Mouse (Mus musculus): ENCODE results near the gene Pgm2. TPM values are rescaled to one million over a fixed set of nuclear protein-coding genes. Genes with fewer than 3 reads are reported as not detected.

Pgm2 gene
- 12.8 and 13.2 TPM in 2 replicates for polyA plus RNA-seq (2014; fragmentation: Nextera tagmentation; extraction: Ambion mirVana)

GRCm38 (mm10) chr5:64092748-64093292 lies at the start of gene Pgm2:
Gene Pgm2 (plus strand): TSS chr5:64092950.
- Histone ChIP-seq H3K9ac (ENCODE audit: low read length) (peak within 1 kb of the TSS; percentile 88), H3K9me3 (ENCODE audit: control insufficient read depth, low read length) (no peaks in the 10 kb centered on the region), H3K4me2 (ENCODE audit: low read length) (peak within 1 kb of the TSS; percentile 93), H3K4me3 (ENCODE audit: control insufficient read depth in 1 of 2, insufficient read depth in 1 of 2, low read depth in 1 of 2, low read length in 2 of 2) (peak within 1 kb of the TSS; percentile 74 to 77), H3K27ac (replicated peaks in 1 of 2; ENCODE audit: control insufficient read depth in 1 of 2, insufficient read depth in 1 of 2, low read depth in 2 of 2, low read length in 2 of 2) (peak within 1 kb of the TSS; percentile 31 to 71), H3K36me3 (ENCODE audit: control insufficient read depth, insufficient read depth, low read length) (peaks cover 10% of the 10 kb centered on the region), H3K27me3 (ENCODE audit: control insufficient read depth, insufficient read depth, low read length) (no peaks in the 10 kb centered on the region), H3K4me1 (ENCODE audit: control insufficient read depth in 2 of 2, insufficient read depth in 2 of 2, low read length in 2 of 2) (peaks cover 6 to 18% of the 10 kb centered on the region in 2 experiments; a peak in 3 of 4 replicates)
- ATAC-seq (ENCODE audit: insufficient number of reproducible peaks, insufficient read depth, low FRiP score, low read depth): peak; percentile 87
- WGBS: under 1% methylated on average over 42 of the region's 43 CpGs

- Histone ChIP-seq H3K4me3 (ENCODE audit: control insufficient read depth in 1 of 2, insufficient read depth in 1 of 2, low read depth in 1 of 2, low read length in 2 of 2) (no peak overlapping the region), H3K9ac (ENCODE audit: low read length) (no peak overlapping the region), H3K4me1 (ENCODE audit: control insufficient read depth in 2 of 2, insufficient read depth in 2 of 2, low read length in 2 of 2) (peaks cover 7 to 10% of the 10 kb centered on the region in 2 experiments), H3K27ac (replicated peaks in 1 of 2; ENCODE audit: control insufficient read depth in 1 of 2, insufficient read depth in 1 of 2, low read depth in 2 of 2, low read length in 2 of 2) (no peak overlapping the region), H3K36me3 (ENCODE audit: control insufficient read depth, insufficient read depth, low read length) (no peaks in the 10 kb centered on the region), H3K9me3 (ENCODE audit: control insufficient read depth, low read length) (no peaks in the 10 kb centered on the region), H3K4me2 (ENCODE audit: low read length) (no peak overlapping the region), H3K27me3 (ENCODE audit: control insufficient read depth, insufficient read depth, low read length) (peaks cover 26% of the 10 kb centered on the region)
- WGBS: 63% methylated on average over 5 of the region's 5 CpGs
- ATAC-seq (ENCODE audit: insufficient number of reproducible peaks, insufficient read depth, low FRiP score, low read depth): no peak
Measured at GRCm38 (mm10) chr5:64043694-64044453, 48.9 kb upstream of the Pgm2 start.

GRCm38 (mm10) chr5:64044790-64045189 lies 48.0 kb upstream of the Pgm2 start:
- no peak overlapping the region for H3K9ac ChIP-seq (ENCODE audit: low read length)
- H3K9me3 ChIP-seq (ENCODE audit: control insufficient read depth, low read length): no peaks in the 10 kb centered on the region
- peaks cover 7 to 10% of the 10 kb centered on the region in 2 experiments for H3K4me1 ChIP-seq (ENCODE audit: control insufficient read depth in 2 of 2, insufficient read depth in 2 of 2, low read length in 2 of 2)
- peaks cover 30% of the 10 kb centered on the region for H3K27me3 ChIP-seq (ENCODE audit: control insufficient read depth, insufficient read depth, low read length)
- no peak overlapping the region for H3K4me3 ChIP-seq (ENCODE audit: control insufficient read depth in 1 of 2, insufficient read depth in 1 of 2, low read depth in 1 of 2, low read length in 2 of 2)
- ATAC-seq (ENCODE audit: insufficient number of reproducible peaks, insufficient read depth, low FRiP score, low read depth): no peak
- no peak overlapping the region for H3K4me2 ChIP-seq (ENCODE audit: low read length)
- H3K27ac ChIP-seq (replicated peaks in 1 of 2; ENCODE audit: control insufficient read depth in 1 of 2, insufficient read depth in 1 of 2, low read depth in 2 of 2, low read length in 2 of 2): no peak overlapping the region
- H3K36me3 ChIP-seq (ENCODE audit: control insufficient read depth, insufficient read depth, low read length): no peaks in the 10 kb centered on the region
- 91% methylated on average over 18 of the region's 18 CpGs for WGBS

- H3K4me1 ChIP-seq (ENCODE audit: control insufficient read depth in 2 of 2, insufficient read depth in 2 of 2, low read length in 2 of 2): peaks cover 7 to 10% of the 10 kb centered on the region in 2 experiments
- no peak overlapping the region for H3K9ac ChIP-seq (ENCODE audit: low read length)
- peak; percentile 91 for ATAC-seq (ENCODE audit: insufficient number of reproducible peaks, insufficient read depth, low FRiP score, low read depth)
- 0 out of 4 replicates have a peak overlapping the region, but pooled peaks of 1 of the 2 experiments have one; percentile 36 for H3K27ac ChIP-seq (replicated peaks in 1 of 2; ENCODE audit: control insufficient read depth in 1 of 2, insufficient read depth in 1 of 2, low read depth in 2 of 2, low read length in 2 of 2)
- H3K27me3 ChIP-seq (ENCODE audit: control insufficient read depth, insufficient read depth, low read length): peaks cover 30% of the 10 kb centered on the region
- 10% methylated on average over 8 of the region's 8 CpGs for WGBS
- peak overlapping the region; percentile 51 for H3K4me2 ChIP-seq (ENCODE audit: low read length)
- H3K4me3 ChIP-seq (ENCODE audit: control insufficient read depth in 1 of 2, insufficient read depth in 1 of 2, low read depth in 1 of 2, low read length in 2 of 2): no peak overlapping the region
- no peaks in the 10 kb centered on the region for H3K9me3 ChIP-seq (ENCODE audit: control insufficient read depth, low read length)
- no peaks in the 10 kb centered on the region for H3K36me3 ChIP-seq (ENCODE audit: control insufficient read depth, insufficient read depth, low read length)
Measured at GRCm38 (mm10) chr5:64045502-64045901, 47.2 kb upstream of the Pgm2 start.

GRCm38 (mm10) chr5:64046995-64047394 lies 45.8 kb upstream of the Pgm2 start:
- H3K36me3 ChIP-seq (ENCODE audit: control insufficient read depth, insufficient read depth, low read length): no peaks in the 10 kb centered on the region
- peaks cover 30% of the 10 kb centered on the region for H3K27me3 ChIP-seq (ENCODE audit: control insufficient read depth, insufficient read depth, low read length)
- 82% methylated on average over 11 of the region's 11 CpGs for WGBS
- no peak for ATAC-seq (ENCODE audit: insufficient number of reproducible peaks, insufficient read depth, low FRiP score, low read depth)
- no peak overlapping the region for H3K27ac ChIP-seq (replicated peaks in 1 of 2; ENCODE audit: control insufficient read depth in 1 of 2, insufficient read depth in 1 of 2, low read depth in 2 of 2, low read length in 2 of 2)
- H3K4me1 ChIP-seq (ENCODE audit: control insufficient read depth in 2 of 2, insufficient read depth in 2 of 2, low read length in 2 of 2): peaks cover 7 to 10% of the 10 kb centered on the region in 2 experiments
- H3K9ac ChIP-seq (ENCODE audit: low read length): no peak overlapping the region
- no peaks in the 10 kb centered on the region for H3K9me3 ChIP-seq (ENCODE audit: control insufficient read depth, low read length)
- no peak overlapping the region for H3K4me2 ChIP-seq (ENCODE audit: low read length)
- H3K4me3 ChIP-seq (ENCODE audit: control insufficient read depth in 1 of 2, insufficient read depth in 1 of 2, low read depth in 1 of 2, low read length in 2 of 2): no peak overlapping the region

- no peak for ATAC-seq (ENCODE audit: insufficient number of reproducible peaks, insufficient read depth, low FRiP score, low read depth)
- WGBS: 59% methylated on average over 6 of the region's 6 CpGs
- H3K4me3 ChIP-seq (ENCODE audit: control insufficient read depth in 1 of 2, insufficient read depth in 1 of 2, low read depth in 1 of 2, low read length in 2 of 2): no peak overlapping the region
Measured at GRCm38 (mm10) chr5:64047921-64048320, 44.8 kb upstream of the Pgm2 start.

GRCm38 (mm10) chr5:64048605-64049004 lies 44.1 kb upstream of the Pgm2 start:
- ATAC-seq (ENCODE audit: insufficient number of reproducible peaks, insufficient read depth, low FRiP score, low read depth): no peak
- Histone ChIP-seq H3K4me1 (ENCODE audit: control insufficient read depth in 2 of 2, insufficient read depth in 2 of 2, low read length in 2 of 2) (peaks cover 7 to 10% of the 10 kb centered on the region in 2 experiments), H3K4me3 (ENCODE audit: control insufficient read depth in 1 of 2, insufficient read depth in 1 of 2, low read depth in 1 of 2, low read length in 2 of 2) (no peak overlapping the region), H3K4me2 (ENCODE audit: low read length) (no peak overlapping the region), H3K9me3 (ENCODE audit: control insufficient read depth, low read length) (no peaks in the 10 kb centered on the region), H3K27me3 (ENCODE audit: control insufficient read depth, insufficient read depth, low read length) (peaks cover 30% of the 10 kb centered on the region), H3K36me3 (ENCODE audit: control insufficient read depth, insufficient read depth, low read length) (no peaks in the 10 kb centered on the region), H3K27ac (replicated peaks in 1 of 2; ENCODE audit: control insufficient read depth in 1 of 2, insufficient read depth in 1 of 2, low read depth in 2 of 2, low read length in 2 of 2) (no peak overlapping the region), H3K9ac (ENCODE audit: low read length) (no peak overlapping the region)
- 70% methylated on average over 3 of the region's 3 CpGs for WGBS

More at GRCm38 (mm10) chr5:64047921-64048320, 44.8 kb upstream of the Pgm2 start:
- no peaks in the 10 kb centered on the region for H3K9me3 ChIP-seq (ENCODE audit: control insufficient read depth, low read length)
- H3K9ac ChIP-seq (ENCODE audit: low read length): no peak overlapping the region
- H3K36me3 ChIP-seq (ENCODE audit: control insufficient read depth, insufficient read depth, low read length): no peaks in the 10 kb centered on the region
- no peak overlapping the region for H3K27ac ChIP-seq (replicated peaks in 1 of 2; ENCODE audit: control insufficient read depth in 1 of 2, insufficient read depth in 1 of 2, low read depth in 2 of 2, low read length in 2 of 2)
- peaks cover 30% of the 10 kb centered on the region for H3K27me3 ChIP-seq (ENCODE audit: control insufficient read depth, insufficient read depth, low read length)
- no peak overlapping the region for H3K4me2 ChIP-seq (ENCODE audit: low read length)
- peaks cover 7 to 10% of the 10 kb centered on the region in 2 experiments for H3K4me1 ChIP-seq (ENCODE audit: control insufficient read depth in 2 of 2, insufficient read depth in 2 of 2, low read length in 2 of 2)
